Mouse (Mus musculus) limb, embryonic 11.5 days (tissue): Measurements from ENCODE around the gene Ccdc122. TPM values are rescaled to one million over a fixed set of nuclear protein-coding genes. Genes with fewer than 3 reads are reported as not detected.

Experiments
- ATAC-seq: fragments of 200-750 bp; cut with Nextera tagmentation; 2 replicates; pipeline ENCODE4 v1.8.0; 2017; ENCODE audit warnings: low read depth; ENCODE audit not compliant: insufficient number of reproducible peaks, low FRiP score, low TSS enrichment
- DNase-seq: peaks from one replicate; pipeline ENCODE4 v3.0.0-alpha.2; 2015; ENCODE audit warnings: low spot score
- H3K27ac ChIP-seq: fragments of 300-500 bp; sonication (generic); replicated peaks from 2 replicates; pipeline ENCODE4 v1.5.1; 2014; ENCODE audit warnings: low read depth, mild to moderate bottlenecking, low read length
- H3K27me3 ChIP-seq: fragments of 300-500 bp; sonication (generic); 2 replicates; pipeline ENCODE4 v1.6.1; 2014; ENCODE audit warnings: mild to moderate bottlenecking, low read length, mixed read lengths; ENCODE audit not compliant: control insufficient read depth, insufficient read depth
- H3K36me3 ChIP-seq: fragments of 300-500 bp; sonication (generic); 2 replicates; pipeline ENCODE4 v1.6.1; 2014; ENCODE audit warnings: mild to moderate bottlenecking, low read length, moderate library complexity, mixed read lengths; ENCODE audit not compliant: control insufficient read depth, insufficient read depth
- H3K4me1 ChIP-seq: fragments of 300-500 bp; sonication (generic); 2 replicates; pipeline ENCODE4 v1.6.1; 2014; ENCODE audit warnings: low read length, mixed read lengths; ENCODE audit not compliant: control insufficient read depth, insufficient read depth
- H3K4me2 ChIP-seq: fragments of 300-500 bp; sonication (generic); 2 replicates; pipeline ENCODE4 v1.6.1; 2014; ENCODE audit warnings: low read depth, mild to moderate bottlenecking, moderate library complexity; ENCODE audit not compliant: severe bottlenecking
- H3K4me3 ChIP-seq: fragments of 300-500 bp; sonication (generic); 2 replicates; pipeline ENCODE4 v1.5.1; 2014; ENCODE audit warnings: low read depth, low read length
- H3K9ac ChIP-seq: fragments of 300-500 bp; sonication (generic); 2 replicates; pipeline ENCODE4 v1.6.1; 2014; ENCODE audit warnings: mild to moderate bottlenecking, low read length
- H3K9me3 ChIP-seq: fragments of 300-500 bp; sonication (generic); 2 replicates; pipeline ENCODE4 v1.6.1; 2016; ENCODE audit warnings: low read length; ENCODE audit not compliant: control insufficient read depth
- WGBS: fragments of 180-500 bp; shearing (Covaris S2); extraction: QIAGEN DNeasy Blood & Tissue Kit; methylation state at CpG from one replicate; pipeline ENCODE4 v1.1.7; 2014; 5-methylcytosine and 5-hydroxymethylcytosine counted together
- polyA plus RNA-seq: library from polyadenylated mRNA; unstranded; fragments of >200 nt; fragmentation: Nextera tagmentation; extraction: Ambion mirVana; gene quantifications from 2 replicates; pipeline ENCODE4 v1.2.1, GENCODE M21; 2014

The Ccdc122 gene
- polyA plus RNA-seq, 1 experiment from 2014 or later, result 1.6 TPM

DNA sequence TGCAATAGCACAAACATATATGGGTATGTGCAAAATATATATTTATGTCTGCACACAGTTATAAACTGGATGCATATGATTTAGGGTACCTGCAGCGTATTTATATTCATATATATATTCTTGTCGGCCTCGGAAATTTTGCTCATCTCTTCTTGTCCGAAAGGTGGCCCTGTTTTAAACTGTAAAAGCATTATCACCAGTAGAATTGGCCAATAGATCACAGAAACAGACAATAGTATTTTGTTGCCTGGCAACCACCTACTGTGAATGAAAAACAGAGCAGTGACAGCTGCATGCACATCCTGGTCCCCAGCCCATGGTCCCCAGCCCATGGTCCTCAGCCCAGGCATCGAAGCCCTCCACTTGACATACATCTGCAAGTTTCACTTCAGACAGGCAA is 122.8 kb downstream of the Ccdc122 start:
- Histone ChIP-seq H3K27ac (no peak overlapping the region), H3K4me2 (no peak overlapping the region), H3K9me3 (no peaks in the 10 kb centered on the region), H3K27me3 (no peaks in the 10 kb centered on the region), H3K4me1 (no peaks in the 10 kb centered on the region), H3K36me3 (no peaks in the 10 kb centered on the region), H3K9ac (no peak overlapping the region), H3K4me3 (no peak overlapping the region)
- 85% methylated on average over 5 of the region's 5 CpGs for WGBS
- DNase-seq (no peak), ATAC-seq (no peak)

Other genes with a start within 250 kb of the Ccdc122 start
- gene Lacc1, start 132 bp downstream of the Ccdc122 start, polyA plus RNA-seq, result 3.7 and 4.3 TPM in 2 replicates
- gene Enox1, start 120.0 kb downstream of the Ccdc122 start, polyA plus RNA-seq, result 5.6 and 7.1 TPM in 2 replicates